Mouse (Mus musculus): ENCODE measurements around the gene Eif4a3. TPM values are rescaled to one million over a fixed set of nuclear protein-coding genes. Genes with fewer than 3 reads are reported as not detected.
A peak's percentile ranks its signal among the peaks of the same experiment; 100 is the strongest.

Gene Eif4a3
- polyA plus RNA-seq, 1 experiment from 2014 or later: 207 TPM

DNA sequence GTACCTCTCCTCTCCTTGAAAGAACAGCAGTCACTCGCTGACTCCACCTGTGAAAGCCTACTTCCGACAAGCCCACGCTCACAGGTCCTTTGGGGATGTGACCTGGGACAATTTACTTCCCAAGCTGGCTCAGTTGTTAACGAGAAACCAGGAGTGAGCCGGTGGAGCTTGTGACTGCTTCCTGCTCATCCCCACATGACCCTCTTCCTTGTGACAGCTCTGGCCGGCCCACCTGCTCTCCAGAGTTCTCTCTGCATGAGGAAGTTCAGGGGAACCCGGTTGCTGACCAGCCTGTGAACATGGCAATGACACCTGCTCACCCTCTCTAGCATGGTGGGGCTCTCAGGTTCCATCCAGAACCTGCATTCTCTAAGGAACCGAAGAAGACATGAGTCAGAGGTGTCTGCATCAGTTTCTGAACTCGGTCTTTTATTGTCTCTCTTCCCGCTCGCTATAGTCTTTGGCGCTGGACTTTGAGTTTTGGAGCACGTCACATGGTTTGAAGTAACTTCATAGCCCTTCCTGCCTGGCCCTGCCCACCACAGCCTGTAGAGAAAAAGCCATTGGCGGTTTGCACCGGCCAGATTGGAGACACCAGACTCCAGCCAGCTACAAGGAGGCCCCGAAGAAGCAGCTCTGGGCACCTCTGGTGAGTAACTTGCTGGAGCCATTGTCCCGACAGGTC, 14.5 kb upstream of the Eif4a3 start:
- Histone ChIP-seq H3K4me1 (ENCODE audit: insufficient read depth, low read depth, low read length) (no peaks in the 10 kb centered on the region), H3K27ac (ENCODE audit: low read length) (no peak overlapping the region), H3K9ac (replicated peaks; ENCODE audit: low read depth) (no peak overlapping the region), H3K36me3 (ENCODE audit: insufficient read depth, low read length) (no peaks in the 10 kb centered on the region), H3K4me3 (ENCODE audit: low read depth, low read length) (no peak overlapping the region), H3K4me2 (replicated peaks; ENCODE audit: low read depth, low read length) (no peak overlapping the region), H3K27me3 (replicated peaks; ENCODE audit: insufficient read depth, low read length) (no peaks in the 10 kb centered on the region), H3K9me3 (ENCODE audit: low read length) (no peaks in the 10 kb centered on the region)
- DNase-seq (ENCODE audit: low spot score) (no peak), ATAC-seq (no peak)
- TF ChIP-seq CTCF (IDR thresholded peaks at IDR 0.05): no peak
- WGBS: 72% methylated on average over 17 of the region's 17 CpGs

DNA sequence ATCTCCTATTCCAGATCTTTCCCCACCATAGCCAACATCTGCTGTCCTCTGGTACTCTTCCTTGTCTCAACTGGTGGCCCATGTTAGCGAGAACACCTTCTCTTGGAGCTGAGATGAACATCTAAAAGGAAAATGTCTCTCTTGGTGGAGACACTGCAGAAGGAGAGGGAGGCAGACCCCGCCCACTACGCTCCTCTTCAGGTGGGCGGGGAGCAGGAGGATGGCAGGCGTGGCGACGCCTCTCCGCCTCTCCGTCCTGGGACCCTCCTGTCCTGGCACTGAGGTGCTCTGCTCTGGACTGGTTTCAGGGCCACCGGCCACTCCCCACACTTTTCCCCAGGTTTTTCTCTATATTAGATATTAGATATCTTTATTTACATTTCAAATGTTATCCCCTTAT, 10.7 kb upstream of the Eif4a3 start:
- H3K36me3 ChIP-seq (ENCODE audit: insufficient read depth, low read length): no peaks in the 10 kb centered on the region
- no peak overlapping the region for H3K9ac ChIP-seq (replicated peaks; ENCODE audit: low read depth)
- H3K4me1 ChIP-seq (ENCODE audit: insufficient read depth, low read depth, low read length): no peaks in the 10 kb centered on the region
- DNase-seq (ENCODE audit: low spot score) (no peak), ATAC-seq (no peak)
- no peaks in the 10 kb centered on the region for H3K27me3 ChIP-seq (replicated peaks; ENCODE audit: insufficient read depth, low read length)
- no peak overlapping the region for H3K4me2 ChIP-seq (replicated peaks; ENCODE audit: low read depth, low read length)
- H3K4me3 ChIP-seq (ENCODE audit: low read depth, low read length): no peak overlapping the region
- 16% methylated on average over 5 of the region's 10 CpGs for WGBS
- no peak for TF ChIP-seq CTCF (IDR thresholded peaks at IDR 0.05)
- TF ChIP-seq EP300 (IDR thresholded peaks at IDR 0.05): no peak
- no peak overlapping the region for H3K27ac ChIP-seq (ENCODE audit: low read length)
- H3K9me3 ChIP-seq (ENCODE audit: low read length): no peaks in the 10 kb centered on the region

DNA sequence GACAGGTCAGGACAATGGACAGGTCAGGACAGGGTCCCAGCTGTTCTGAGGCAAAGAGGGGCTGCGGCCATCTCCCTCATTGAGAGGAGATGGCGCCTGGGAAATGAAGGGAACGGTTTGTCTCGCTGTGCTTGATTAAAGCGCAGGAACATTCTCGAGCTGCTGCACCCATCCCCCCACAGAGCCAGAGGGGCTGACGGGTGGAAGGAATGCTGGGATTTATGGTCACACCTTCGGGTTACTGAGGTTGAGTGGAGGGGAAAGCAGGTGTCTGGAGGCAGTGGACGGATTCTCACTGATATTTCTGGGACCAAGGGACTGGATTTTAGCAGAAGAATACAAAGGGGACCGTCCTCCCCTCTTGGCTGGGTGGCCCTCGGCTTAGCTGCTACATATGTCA, 8.0 kb upstream of the Eif4a3 start:
- Histone ChIP-seq H3K27me3 (replicated peaks; ENCODE audit: insufficient read depth, low read length) (no peaks in the 10 kb centered on the region), H3K9ac (replicated peaks; ENCODE audit: low read depth) (no peak overlapping the region)
- no peak for ATAC-seq

DNA sequence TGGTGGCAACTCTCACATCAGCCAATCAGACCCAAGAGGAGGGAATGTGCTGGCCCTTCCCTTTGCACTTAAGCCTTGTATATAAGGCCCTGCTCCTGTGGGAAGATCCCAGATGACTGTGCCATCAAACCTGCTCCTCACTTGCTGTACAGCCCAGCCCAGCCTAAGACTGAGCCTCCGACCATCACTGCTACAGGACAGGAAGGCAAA, 7.7 kb upstream of the Eif4a3 start, which contains the start of gene Card14:
TSS of gene Card14 (plus strand) at position 111 of the 210 bp plus-strand sequence.
- no peaks in the 10 kb centered on the region for H3K36me3 ChIP-seq (ENCODE audit: insufficient read depth, low read length)
- no peak within 1 kb of the TSS for H3K4me3 ChIP-seq (ENCODE audit: low read depth, low read length)
- no peak within 1 kb of the TSS for H3K4me2 ChIP-seq (replicated peaks; ENCODE audit: low read depth, low read length)
- H3K9ac ChIP-seq (replicated peaks; ENCODE audit: low read depth): no peak within 1 kb of the TSS
- ATAC-seq: no peak
- H3K9me3 ChIP-seq (ENCODE audit: low read length): no peaks in the 10 kb centered on the region
- no peak for DNase-seq (ENCODE audit: low spot score)
- WGBS: 62% methylated on average over 1 of the region's 1 CpGs
- TF ChIP-seq CTCF (IDR thresholded peaks at IDR 0.05): no peak
- TF ChIP-seq EP300 (IDR thresholded peaks at IDR 0.05): no peak
- no peaks in the 10 kb centered on the region for H3K4me1 ChIP-seq (ENCODE audit: insufficient read depth, low read depth, low read length)
- no peaks in the 10 kb centered on the region for H3K27me3 ChIP-seq (replicated peaks; ENCODE audit: insufficient read depth, low read length)
- no peak within 1 kb of the TSS for H3K27ac ChIP-seq (ENCODE audit: low read length)

More for the DNA sequence above, 8.0 kb upstream of the Eif4a3 start:
- Histone ChIP-seq H3K4me2 (replicated peaks; ENCODE audit: low read depth, low read length) (no peak overlapping the region), H3K36me3 (ENCODE audit: insufficient read depth, low read length) (no peaks in the 10 kb centered on the region), H3K27ac (ENCODE audit: low read length) (no peak overlapping the region), H3K9me3 (ENCODE audit: low read length) (no peaks in the 10 kb centered on the region), H3K4me3 (ENCODE audit: low read depth, low read length) (no peak overlapping the region), H3K4me1 (ENCODE audit: insufficient read depth, low read depth, low read length) (no peaks in the 10 kb centered on the region)
- no peak for DNase-seq (ENCODE audit: low spot score)
- WGBS: 19% methylated on average over 11 of the region's 11 CpGs
- TF ChIP-seq CTCF (IDR thresholded peaks at IDR 0.05): no peak

DNA sequence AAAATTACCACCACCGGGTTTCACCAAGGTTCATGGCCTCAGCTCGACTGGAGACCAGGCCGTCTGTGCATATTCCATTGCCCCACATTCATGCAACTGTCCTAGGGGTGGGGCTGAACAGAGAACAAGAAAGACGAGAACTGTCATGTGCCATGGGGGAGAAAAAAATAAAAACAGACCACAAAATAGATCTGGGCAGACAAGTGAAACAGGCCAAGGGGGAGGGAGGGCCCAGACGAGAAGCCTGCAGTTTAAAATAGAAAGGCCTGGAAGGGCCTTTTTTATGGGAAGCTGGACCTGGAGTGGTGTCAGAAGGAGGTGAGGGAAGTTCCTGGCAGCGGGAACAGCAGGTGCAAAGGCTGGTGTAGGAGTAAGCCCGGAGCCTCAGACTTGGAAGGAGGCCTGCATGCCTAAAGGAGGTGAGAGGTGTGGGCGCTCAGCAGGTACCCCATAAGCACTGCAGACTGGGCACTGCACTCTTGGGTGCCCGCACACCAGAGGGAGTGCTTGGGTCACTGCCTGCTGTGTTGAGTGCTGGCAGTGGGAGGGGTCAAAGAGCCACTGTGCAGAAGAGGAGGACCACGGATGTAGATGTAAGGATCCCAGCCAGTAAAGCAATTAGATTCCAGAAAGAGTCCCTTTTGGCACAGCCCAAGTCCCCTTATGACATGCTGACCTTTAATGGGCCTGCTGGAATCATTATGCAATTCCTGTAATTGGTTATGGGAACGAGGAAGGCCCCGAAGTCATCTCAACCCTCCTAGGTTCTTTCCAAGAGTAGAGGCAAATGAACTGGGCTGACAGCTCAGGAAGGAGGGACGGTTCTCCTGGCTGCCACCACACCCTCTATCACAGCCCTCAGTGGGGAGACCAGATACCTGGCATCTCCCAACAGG, 7.1 kb upstream of the Eif4a3 start:
- H3K9ac ChIP-seq (replicated peaks; ENCODE audit: low read depth): no peak overlapping the region
- 44% methylated on average over 13 of the region's 13 CpGs for WGBS

DNA sequence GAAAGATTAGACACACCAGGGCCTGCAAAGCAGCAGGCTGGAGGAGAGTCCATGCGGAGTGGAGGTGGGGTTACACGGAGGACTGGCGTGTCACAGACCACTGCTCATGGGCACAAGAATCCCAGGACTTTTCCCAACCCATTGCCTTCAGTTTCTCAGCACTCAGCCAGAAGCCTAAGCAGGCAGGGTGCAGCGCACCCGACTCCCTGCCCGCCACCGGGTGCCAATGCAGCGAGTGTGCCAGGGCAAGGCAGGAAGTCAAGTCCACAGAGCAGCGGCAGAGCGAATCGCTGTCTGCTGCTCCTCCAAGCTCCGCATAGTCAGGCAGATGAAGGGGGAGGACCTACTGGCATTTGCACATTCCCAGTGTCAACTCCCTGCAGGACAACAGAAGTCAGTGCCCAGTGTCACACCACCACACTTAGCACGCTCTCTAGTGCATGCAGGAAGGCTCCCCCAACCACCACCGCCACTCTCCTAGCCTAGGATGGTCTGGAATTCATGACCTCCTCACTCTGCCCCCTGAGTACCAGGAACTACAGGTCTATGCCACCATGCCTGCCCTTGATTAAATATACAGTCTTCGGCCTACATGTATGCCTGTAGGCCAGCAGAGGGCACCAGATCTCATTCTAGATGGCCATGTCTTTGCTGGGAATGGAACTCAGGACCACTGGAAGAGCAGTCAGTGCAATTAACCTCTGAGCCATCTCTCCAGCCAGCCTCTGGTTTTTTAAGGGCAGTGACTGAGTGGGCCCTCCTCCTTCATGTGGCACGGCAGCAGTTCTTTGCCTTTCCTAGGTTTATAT, 5.2 kb upstream of the Eif4a3 start:
- Histone ChIP-seq H3K27me3 (replicated peaks; ENCODE audit: insufficient read depth, low read length) (no peaks in the 10 kb centered on the region), H3K9ac (replicated peaks; ENCODE audit: low read depth) (no peak overlapping the region), H3K27ac (ENCODE audit: low read length) (no peak overlapping the region), H3K9me3 (ENCODE audit: low read length) (no peaks in the 10 kb centered on the region), H3K36me3 (ENCODE audit: insufficient read depth, low read length) (no peaks in the 10 kb centered on the region), H3K4me3 (ENCODE audit: low read depth, low read length) (no peak overlapping the region), H3K4me1 (ENCODE audit: insufficient read depth, low read depth, low read length) (no peaks in the 10 kb centered on the region), H3K4me2 (replicated peaks; ENCODE audit: low read depth, low read length) (no peak overlapping the region)
- TF ChIP-seq EP300 (IDR thresholded peaks at IDR 0.05) (no peak), CTCF (IDR thresholded peaks at IDR 0.05) (peak; percentile 79)
- ATAC-seq (0 out of 2 replicates have a peak, but pooled peaks have one; percentile 8), DNase-seq (ENCODE audit: low spot score) (peak; percentile 66)
- 43% methylated on average over 16 of the region's 16 CpGs for WGBS

More for the DNA sequence above, 7.1 kb upstream of the Eif4a3 start:
- no peak for TF ChIP-seq CTCF (IDR thresholded peaks at IDR 0.05)
- Histone ChIP-seq H3K4me3 (ENCODE audit: low read depth, low read length) (no peak overlapping the region), H3K4me1 (ENCODE audit: insufficient read depth, low read depth, low read length) (no peaks in the 10 kb centered on the region), H3K9me3 (ENCODE audit: low read length) (no peaks in the 10 kb centered on the region), H3K27me3 (replicated peaks; ENCODE audit: insufficient read depth, low read length) (no peaks in the 10 kb centered on the region), H3K27ac (ENCODE audit: low read length) (no peak overlapping the region), H3K4me2 (replicated peaks; ENCODE audit: low read depth, low read length) (no peak overlapping the region), H3K36me3 (ENCODE audit: insufficient read depth, low read length) (no peaks in the 10 kb centered on the region)
- DNase-seq (ENCODE audit: low spot score) (no peak), ATAC-seq (no peak)

Measured in lung, postnatal 0 days (tissue).